Mouse (Mus musculus) cerebellum, postnatal 10 days (tissue): ENCODE results near the gene Zfp759.
"Not testable (repeated sequence)": the region's sequence is repeated elsewhere in the genome, so short reads cannot be mapped to it uniquely, and the experiment has no call there.

Experiments
- DNase-seq, 2 experiments: peaks; one replicate each; pipeline ENCODE4 v3.0.0; 2021; ENCODE audit warnings: mixed read lengths in 2 of 2

Zfp759 gene

GRCm38 (mm10) chr13:67121360-67121759, at the start of gene Zfp759:
Gene Zfp759, plus strand, starts transcription at chr13:67121660.
- DNase-seq = not testable (repeated sequence)

- DNase-seq = no peak
These were observed 48.7 kb upstream of the Zfp759 start for GRCm38 (mm10) chr13:67072786-67073185.

DNA sequence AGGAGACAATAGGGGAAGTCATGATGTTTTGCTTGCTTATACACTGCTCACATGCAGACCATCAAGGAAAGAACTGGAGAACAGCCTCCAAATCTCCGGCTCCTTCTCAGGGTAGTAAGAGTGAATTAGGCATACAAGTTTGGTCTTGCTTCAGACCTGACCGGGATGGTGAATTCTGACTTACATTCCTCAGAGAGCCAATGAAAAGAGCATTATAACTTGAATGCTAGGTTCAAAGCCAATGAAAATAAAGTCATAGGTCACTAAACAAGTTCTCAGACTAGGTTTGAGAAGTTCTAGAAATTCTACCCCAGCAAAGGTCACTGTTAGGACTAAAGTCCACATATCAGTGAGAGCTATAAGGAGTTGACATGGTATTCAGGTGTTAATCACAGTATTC, 44.2 kb upstream of the Zfp759 start:
- DNase-seq = no peak

DNA sequence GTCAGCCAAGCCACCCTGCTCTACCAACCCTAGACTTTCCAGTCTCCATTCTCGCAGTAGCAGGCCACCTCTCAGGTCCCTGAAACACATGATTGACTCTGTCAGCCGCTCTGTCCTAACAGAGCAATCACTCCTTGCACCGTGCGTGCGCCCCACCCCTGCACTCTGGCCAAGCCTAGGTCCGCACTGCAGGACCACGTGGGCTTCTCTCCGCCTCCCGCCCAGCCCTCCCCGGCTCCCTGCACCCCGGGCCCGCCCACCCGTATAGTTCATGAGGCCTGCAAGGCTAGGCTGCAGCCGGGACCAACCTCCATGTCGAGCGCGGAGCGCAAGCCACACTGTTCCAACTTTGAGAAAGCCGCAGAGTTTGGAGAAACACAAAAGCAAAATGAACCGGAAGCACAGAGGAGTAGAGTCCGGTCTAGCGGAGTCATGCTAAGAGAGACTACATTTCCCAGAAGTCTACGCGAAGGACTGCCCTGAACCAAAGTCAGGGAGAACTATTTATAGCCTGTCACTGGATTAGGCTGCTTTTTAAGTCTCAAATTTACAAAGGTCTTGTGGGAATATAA, 40.2 kb upstream of the Zfp759 start:
- peak; percentile 73 to 78 for DNase-seq

GRCm38 (mm10) chr13:67081946-67082345, 39.5 kb upstream of the Zfp759 start:
- DNase-seq = no peak

DNA sequence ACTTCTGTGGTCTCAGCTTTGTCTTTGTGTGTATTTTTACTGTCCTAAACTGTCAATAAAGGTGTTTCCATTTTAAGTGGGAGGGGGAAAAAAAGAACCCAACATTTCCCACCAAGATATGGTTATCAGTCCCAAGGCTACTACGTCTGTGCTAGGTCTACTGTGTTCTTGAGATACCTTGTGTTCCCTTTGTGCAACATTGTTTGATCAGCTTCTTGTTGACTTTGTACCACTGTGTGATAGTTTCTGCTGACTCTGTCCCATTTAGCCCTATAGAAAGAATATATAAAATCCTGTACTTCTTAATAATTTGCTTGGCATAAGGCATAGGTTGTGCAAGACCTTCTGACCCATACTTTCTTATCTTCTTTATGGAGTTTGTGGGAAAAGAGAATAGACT, 31.3 kb upstream of the Zfp759 start:
- no peak for DNase-seq

DNA sequence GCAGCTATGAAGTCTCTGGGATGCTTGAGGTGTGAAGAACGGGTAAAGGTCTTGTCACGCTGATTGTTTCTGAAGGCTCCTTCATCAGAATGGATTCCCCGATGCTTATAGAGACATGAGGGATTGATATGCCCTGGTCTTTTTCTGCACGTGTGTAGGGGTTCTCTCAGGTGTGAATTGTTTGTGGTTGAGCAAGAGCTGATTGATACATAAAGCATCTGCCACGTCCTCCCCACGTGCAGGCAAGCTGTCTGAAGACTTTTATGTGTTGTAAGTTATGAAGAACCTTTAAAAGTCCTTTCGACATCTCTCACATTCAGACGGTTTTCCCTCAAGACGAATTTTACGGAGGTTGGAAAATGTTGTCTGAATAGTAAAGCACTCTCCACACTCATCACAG, 23.6 kb upstream of the Zfp759 start, which contains the start of gene Zfp708:
TSS of gene Zfp708 (minus strand) at position 101 of the 400 bp plus-strand sequence.
- DNase-seq = no peak

- DNase-seq = no peak
These were observed 13.8 kb upstream of the Zfp759 start for GRCm38 (mm10) chr13:67107681-67108080.

GRCm38 (mm10) chr13:67108194-67108820, 13.2 kb upstream of the Zfp759 start, which contains the start of gene Gm28557:
Gene Gm28557, minus strand, starts transcription at chr13:67108604.
- DNase-seq = peak; percentile 94 to 96

- no peak for DNase-seq
These were observed 12.6 kb upstream of the Zfp759 start for GRCm38 (mm10) chr13:67108821-67109206.

- DNase-seq = peak in 1 of 2 experiments; percentile 4
These were observed 9.4 kb upstream of the Zfp759 start for GRCm38 (mm10) chr13:67112096-67112495.

DNA sequence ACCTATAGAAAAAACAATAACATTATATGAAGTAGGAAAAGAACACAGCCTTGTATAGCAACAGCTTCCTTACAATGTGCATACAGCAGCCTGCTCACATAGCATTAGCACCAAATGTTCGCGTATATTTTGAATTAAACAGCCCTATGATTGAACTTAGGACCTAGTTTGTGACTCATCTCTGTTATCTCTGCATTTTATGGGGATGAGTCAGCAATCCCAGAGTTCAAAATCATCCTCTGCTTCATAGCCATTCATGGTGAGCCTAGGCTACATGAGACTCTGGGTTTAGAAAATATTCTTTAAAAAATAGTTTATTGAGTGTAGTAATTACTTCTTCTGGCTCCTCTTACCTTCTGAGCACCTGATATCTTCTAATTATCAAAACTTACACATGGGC, 8.2 kb upstream of the Zfp759 start:
- no peak for DNase-seq

DNA sequence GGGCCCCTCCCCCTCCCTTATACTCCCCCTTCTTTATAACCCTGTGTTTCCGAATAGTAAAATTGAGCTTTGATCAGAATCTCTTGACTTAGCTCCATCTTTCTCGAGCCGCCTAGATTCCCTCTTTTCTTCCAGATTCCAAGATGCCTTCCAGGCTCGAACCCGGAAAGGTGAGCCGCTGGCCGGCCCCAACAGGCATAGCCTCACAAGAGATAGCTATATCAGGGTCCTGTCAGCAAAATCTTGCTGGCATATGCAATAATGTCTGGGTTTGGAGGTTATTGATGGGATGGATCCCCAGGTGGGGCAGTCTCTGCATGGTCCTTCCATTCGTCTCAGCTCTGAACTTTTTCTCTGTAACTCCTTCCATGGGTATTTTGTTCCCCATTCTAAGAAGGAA, 5.3 kb upstream of the Zfp759 start, which contains the start of gene Rslcan18:
TSS of gene Rslcan18 (minus strand) at position 101 of the 400 bp plus-strand sequence.
- DNase-seq = not testable (repeated sequence)

- DNase-seq = no peak
These were observed 3.0 kb downstream of the Zfp759 start for GRCm38 (mm10) chr13:67124460-67124859.

DNA sequence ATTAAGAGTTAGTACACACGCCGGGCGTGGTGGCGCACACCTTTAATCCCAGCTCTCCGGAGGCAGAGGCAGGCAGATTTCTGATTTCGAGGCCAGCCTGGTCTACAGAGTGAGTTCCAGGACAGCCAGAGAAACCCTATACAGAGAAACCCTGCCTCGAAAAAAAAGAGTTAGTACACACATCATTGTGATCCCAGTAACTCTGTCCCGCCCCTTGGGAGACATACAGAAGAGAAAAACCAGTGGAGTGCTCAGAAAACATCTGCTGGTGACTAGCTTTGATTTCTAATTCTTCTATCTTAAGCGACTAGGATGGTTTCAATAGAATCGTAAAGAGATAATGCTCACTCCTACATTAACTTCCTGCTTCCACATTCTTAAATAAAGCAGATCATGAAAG, 6.0 kb downstream of the Zfp759 start:
- DNase-seq = peak; percentile 6 to 16

GRCm38 (mm10) chr13:67128038-67128721, 6.7 kb downstream of the Zfp759 start:
- peak; percentile 88 to 90 for DNase-seq

- not testable (repeated sequence) for DNase-seq
These were observed 44.7 kb downstream of the Zfp759 start for GRCm38 (mm10) chr13:67166122-67166521.

- peak; percentile 80 to 81 for DNase-seq
These were observed 51.7 kb downstream of the Zfp759 start, which contains the start of gene Rsl1 for GRCm38 (mm10) chr13:67172991-67173722. Gene Rsl1, plus strand, starts transcription at chr13:67173182.

DNA sequence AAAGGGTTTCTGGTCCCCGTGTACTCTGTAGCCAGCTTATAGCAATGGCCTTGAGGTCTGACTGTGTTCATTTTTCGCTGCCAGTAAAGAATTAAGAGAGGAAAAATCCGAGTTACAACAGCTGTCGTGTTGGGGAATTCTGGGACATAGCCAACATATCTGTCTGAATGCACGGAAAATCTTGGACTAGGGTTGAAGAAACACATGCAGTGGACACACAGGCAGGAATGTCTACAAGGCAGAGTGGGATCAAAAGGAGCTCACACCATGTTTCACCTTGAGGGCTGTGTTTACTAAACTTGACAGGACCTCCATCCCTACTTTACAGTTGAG, 52.2 kb downstream of the Zfp759 start:
- DNase-seq = peak; percentile 7 to 14
